Mouse (Mus musculus): ENCODE measurements around the gene Glb1l2. TPM values are rescaled to one million over a fixed set of nuclear protein-coding genes. Genes with fewer than 3 reads are reported as not detected.

The Glb1l2 gene
- 4.5 and 4.7 TPM in 2 replicates for polyA plus RNA-seq (2016; fragmentation: Nextera tagmentation; extraction: Ambion mirVana)

DNA sequence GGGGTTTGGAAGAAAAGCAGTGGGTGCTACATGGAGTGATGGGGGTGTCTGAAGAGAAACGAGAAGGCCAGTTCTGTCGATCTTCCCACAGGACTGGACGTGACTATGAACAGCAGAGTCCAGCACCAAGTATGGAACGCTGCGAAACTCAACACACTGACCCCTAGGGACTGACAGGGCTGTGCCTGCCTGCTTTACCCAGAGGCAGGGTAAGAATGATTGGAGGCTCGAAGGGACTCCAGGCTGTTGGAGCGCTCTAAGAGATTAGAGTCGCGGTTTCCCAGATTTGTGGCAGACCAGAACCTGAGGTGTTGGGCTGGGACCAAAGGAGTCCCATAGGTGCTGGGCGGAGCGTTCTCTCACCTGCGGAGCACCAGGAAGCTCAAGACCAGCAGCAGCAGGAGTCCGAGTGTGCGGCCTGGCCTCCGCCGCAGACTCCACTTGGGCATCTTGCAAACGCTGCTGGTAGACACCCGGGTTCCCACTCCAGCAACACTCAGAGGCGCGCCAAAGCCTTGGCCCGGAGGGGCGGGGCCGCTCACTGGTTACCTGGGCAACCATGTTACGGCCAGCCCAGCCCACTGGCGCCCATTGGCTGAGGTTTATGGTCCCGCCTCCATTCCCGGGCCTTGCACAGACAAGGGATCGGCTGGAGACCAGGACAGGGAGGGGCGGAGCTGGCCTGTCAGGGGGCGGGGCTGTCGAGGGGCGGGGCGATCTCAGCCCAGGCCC, at the start of gene Glb1l2:
Glb1l2 (minus strand) TSS at position 534 of the 732 bp plus-strand sequence.
- 0 out of 2 replicates have a peak, but pooled peaks cover 4% of the 10 kb centered on the region for H3K4me1 ChIP-seq (replicated peaks)
- peak; percentile 100 for ATAC-seq (ENCODE audit: insufficient number of reproducible peaks, insufficient read depth, low FRiP score, low TSS enrichment, low read depth)

DNA sequence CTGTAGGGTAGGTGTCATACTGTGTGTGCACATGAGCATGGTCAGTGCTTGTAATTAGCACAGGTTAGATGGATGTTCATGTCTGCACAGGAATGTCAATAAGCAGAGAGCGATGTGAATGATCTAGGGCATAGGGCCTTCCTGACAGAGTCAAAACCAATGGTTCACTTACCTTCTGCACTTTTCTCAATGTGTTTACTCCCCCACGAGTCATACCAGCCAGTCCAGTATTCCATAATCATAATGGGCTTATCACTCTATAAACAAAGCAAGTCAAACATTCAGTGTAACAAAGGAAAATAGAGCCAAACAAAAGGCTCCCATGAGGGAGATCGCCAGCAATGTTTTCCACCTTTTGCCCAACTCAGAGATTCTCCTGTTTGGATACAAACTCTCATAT, 24.8 kb upstream of the Glb1l2 start:
- Histone ChIP-seq H3K27me3 (no peaks in the 10 kb centered on the region), H3K36me3 (no peaks in the 10 kb centered on the region), H3K27ac (no peak overlapping the region), H3K4me1 (replicated peaks) (no peaks in the 10 kb centered on the region), H3K4me3 (replicated peaks) (no peak overlapping the region), H3K4me2 (no peak overlapping the region), H3K9me3 (no peaks in the 10 kb centered on the region), H3K9ac (replicated peaks) (no peak overlapping the region)
- ATAC-seq (ENCODE audit: insufficient number of reproducible peaks, insufficient read depth, low FRiP score, low TSS enrichment, low read depth), result no peak
- 88% methylated on average over 3 of the region's 3 CpGs for WGBS

More for the DNA sequence above, at the start of gene Glb1l2:
- H3K27me3 ChIP-seq, result no peaks in the 10 kb centered on the region
- H3K9ac ChIP-seq (replicated peaks), result peak within 1 kb of the TSS; percentile 56
- H3K9me3 ChIP-seq, result no peaks in the 10 kb centered on the region
- H3K27ac ChIP-seq, result peak within 1 kb of the TSS; percentile 47; the same call in 1 of the 2 replicates
- WGBS, result 1% methylated on average over 33 of the region's 33 CpGs
- H3K4me3 ChIP-seq (replicated peaks), result peak within 1 kb of the TSS; percentile 50
- peak within 1 kb of the TSS; percentile 78 for H3K4me2 ChIP-seq
- no peaks in the 10 kb centered on the region for H3K36me3 ChIP-seq

DNA sequence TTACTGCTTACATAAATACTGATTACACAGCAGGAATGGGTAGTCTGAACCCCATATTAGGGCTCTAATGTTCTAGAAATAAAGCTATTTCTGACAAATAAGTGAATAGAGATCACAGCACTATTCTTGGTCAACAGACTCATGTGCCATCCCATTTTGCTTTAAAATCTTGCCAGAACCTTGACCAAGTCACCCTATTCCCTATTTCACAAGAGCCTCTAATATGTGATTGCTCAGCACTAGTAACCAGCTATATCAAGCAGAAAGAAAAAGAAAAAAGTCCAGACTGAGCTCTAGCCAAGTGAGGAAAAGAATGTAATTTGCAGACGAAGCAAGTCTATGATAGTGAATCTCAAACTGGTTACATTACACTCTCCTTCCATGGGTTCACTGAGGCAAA, 13.7 kb upstream of the Glb1l2 start:
- WGBS, result 82% methylated on average over 1 of the region's 1 CpGs
- H3K4me3 ChIP-seq (replicated peaks), result no peak overlapping the region
- no peak overlapping the region for H3K9ac ChIP-seq (replicated peaks)
- no peak overlapping the region for H3K4me2 ChIP-seq
- no peaks in the 10 kb centered on the region for H3K9me3 ChIP-seq
- H3K4me1 ChIP-seq (replicated peaks), result no peaks in the 10 kb centered on the region
- H3K36me3 ChIP-seq, result no peaks in the 10 kb centered on the region
- H3K27me3 ChIP-seq, result no peaks in the 10 kb centered on the region
- no peak for ATAC-seq (ENCODE audit: insufficient number of reproducible peaks, insufficient read depth, low FRiP score, low TSS enrichment, low read depth)
- no peak overlapping the region for H3K27ac ChIP-seq

DNA sequence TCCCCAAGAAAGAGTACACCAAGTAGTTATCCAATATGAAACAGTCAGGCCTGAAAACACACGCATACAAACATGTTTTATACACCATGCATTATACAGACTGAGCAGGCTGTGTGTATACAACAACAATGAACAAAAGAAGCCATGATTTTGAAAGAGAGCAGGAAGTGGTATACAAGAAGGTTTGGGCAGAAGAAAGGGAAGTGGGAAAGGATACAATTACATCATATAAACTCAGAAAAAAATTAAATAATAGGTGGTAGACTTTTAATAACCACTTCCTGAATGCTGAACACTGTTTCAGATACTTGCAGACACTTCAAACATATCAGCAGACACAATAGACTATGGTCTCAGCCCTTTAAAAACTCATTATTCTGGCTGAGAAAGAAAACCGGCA, 2.5 kb upstream of the Glb1l2 start:
- 87% methylated on average over 2 of the region's 2 CpGs for WGBS
- H3K27ac ChIP-seq, result no peak overlapping the region
- ATAC-seq (ENCODE audit: insufficient number of reproducible peaks, insufficient read depth, low FRiP score, low TSS enrichment, low read depth), result no peak

DNA sequence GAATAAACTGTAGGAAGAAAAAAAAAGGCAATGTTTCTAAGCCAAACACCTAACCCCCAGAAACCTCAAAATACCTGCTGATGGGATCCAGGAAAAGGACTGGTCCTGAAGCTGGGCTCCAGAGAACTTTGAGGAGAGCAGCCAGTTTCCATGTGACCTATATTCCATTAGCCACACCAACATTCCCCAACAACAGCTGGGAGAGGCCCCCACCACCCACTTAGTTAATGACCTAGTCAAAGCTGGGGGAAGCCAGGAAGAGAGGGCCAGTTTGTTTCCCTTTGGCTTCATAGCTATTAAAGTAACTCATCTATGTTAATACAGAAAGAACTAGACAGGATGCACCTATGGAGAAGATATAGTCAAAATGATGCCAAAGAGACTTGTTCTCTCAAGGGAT, 1.9 kb downstream of the Glb1l2 start:
- Histone ChIP-seq H3K27me3 (no peaks in the 10 kb centered on the region), H3K36me3 (no peaks in the 10 kb centered on the region), H3K9me3 (no peaks in the 10 kb centered on the region), H3K4me3 (replicated peaks) (no peak overlapping the region), H3K4me2 (no peak overlapping the region), H3K27ac (no peak overlapping the region), H3K9ac (replicated peaks) (no peak overlapping the region), H3K4me1 (replicated peaks) (0 out of 2 replicates have a peak, but pooled peaks cover 4% of the 10 kb centered on the region)
- no peak for ATAC-seq (ENCODE audit: insufficient number of reproducible peaks, insufficient read depth, low FRiP score, low TSS enrichment, low read depth)

More for the DNA sequence above, 2.5 kb upstream of the Glb1l2 start:
- H3K9ac ChIP-seq (replicated peaks), result no peak overlapping the region
- no peak overlapping the region for H3K4me2 ChIP-seq
- H3K4me1 ChIP-seq (replicated peaks), result 0 out of 2 replicates have a peak, but pooled peaks cover 4% of the 10 kb centered on the region
- H3K36me3 ChIP-seq, result no peaks in the 10 kb centered on the region
- no peak overlapping the region for H3K4me3 ChIP-seq (replicated peaks)
- no peaks in the 10 kb centered on the region for H3K9me3 ChIP-seq
- no peaks in the 10 kb centered on the region for H3K27me3 ChIP-seq

GRCm38 (mm10) chr9:26800357-26800756, 5.9 kb downstream of the Glb1l2 start:
- Histone ChIP-seq H3K27me3 (no peaks in the 10 kb centered on the region), H3K4me3 (replicated peaks) (no peak overlapping the region), H3K36me3 (no peaks in the 10 kb centered on the region), H3K9ac (replicated peaks) (no peak overlapping the region), H3K4me2 (no peak overlapping the region), H3K4me1 (replicated peaks) (no peaks in the 10 kb centered on the region), H3K9me3 (no peaks in the 10 kb centered on the region), H3K27ac (no peak overlapping the region)
- ATAC-seq (ENCODE audit: insufficient number of reproducible peaks, insufficient read depth, low FRiP score, low TSS enrichment, low read depth), result no peak
- WGBS, result 92% methylated on average over 2 of the region's 2 CpGs

GRCm38 (mm10) chr9:26798731-26799130, 7.5 kb downstream of the Glb1l2 start:
- no peaks in the 10 kb centered on the region for H3K4me1 ChIP-seq (replicated peaks)
- no peaks in the 10 kb centered on the region for H3K27me3 ChIP-seq
- H3K4me2 ChIP-seq, result no peak overlapping the region
- no peak overlapping the region for H3K9ac ChIP-seq (replicated peaks)
- H3K27ac ChIP-seq, result no peak overlapping the region
- no peak overlapping the region for H3K4me3 ChIP-seq (replicated peaks)
- no peaks in the 10 kb centered on the region for H3K9me3 ChIP-seq
- ATAC-seq (ENCODE audit: insufficient number of reproducible peaks, insufficient read depth, low FRiP score, low TSS enrichment, low read depth), result no peak
- WGBS, result 80% methylated on average over 1 of the region's 1 CpGs
- H3K36me3 ChIP-seq, result no peaks in the 10 kb centered on the region

DNA sequence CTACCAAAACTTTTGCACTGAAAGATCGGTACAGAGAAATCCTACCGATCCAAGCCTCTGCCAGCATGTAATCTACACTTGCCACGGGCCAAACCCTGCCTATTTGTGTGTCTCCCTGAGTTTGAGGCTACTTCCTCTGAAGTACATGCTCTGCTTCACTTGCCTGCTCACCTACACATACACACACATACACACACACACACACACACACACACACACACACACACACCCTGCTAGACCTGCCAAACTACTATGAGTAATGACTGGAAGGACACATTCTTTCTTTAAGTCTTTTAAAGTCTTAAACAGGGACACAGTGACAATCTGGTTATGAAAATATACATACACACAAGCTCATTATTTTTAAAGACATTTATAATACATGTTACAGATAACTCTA, 8.1 kb downstream of the Glb1l2 start:
- H3K4me2 ChIP-seq, result no peak overlapping the region
- no peak overlapping the region for H3K27ac ChIP-seq
- H3K4me3 ChIP-seq (replicated peaks), result no peak overlapping the region
- no peaks in the 10 kb centered on the region for H3K36me3 ChIP-seq
- 82% methylated on average over 3 of the region's 3 CpGs for WGBS
- no peak for ATAC-seq (ENCODE audit: insufficient number of reproducible peaks, insufficient read depth, low FRiP score, low TSS enrichment, low read depth)
- no peaks in the 10 kb centered on the region for H3K4me1 ChIP-seq (replicated peaks)
- no peaks in the 10 kb centered on the region for H3K27me3 ChIP-seq
- H3K9me3 ChIP-seq, result no peaks in the 10 kb centered on the region
- H3K9ac ChIP-seq (replicated peaks), result no peak overlapping the region

- Histone ChIP-seq H3K4me2 (no peak overlapping the region), H3K9me3 (no peaks in the 10 kb centered on the region), H3K4me3 (replicated peaks) (no peak overlapping the region), H3K27me3 (no peaks in the 10 kb centered on the region), H3K9ac (replicated peaks) (no peak overlapping the region), H3K4me1 (replicated peaks) (no peaks in the 10 kb centered on the region), H3K27ac (no peak overlapping the region), H3K36me3 (no peaks in the 10 kb centered on the region)
- 77% methylated on average over 3 of the region's 3 CpGs for WGBS
- ATAC-seq (ENCODE audit: insufficient number of reproducible peaks, insufficient read depth, low FRiP score, low TSS enrichment, low read depth), result no peak
Observed at GRCm38 (mm10) chr9:26792829-26793228, 13.4 kb downstream of the Glb1l2 start.

GRCm38 (mm10) chr9:26783414-26783975, 22.8 kb downstream of the Glb1l2 start:
- no peak for ATAC-seq (ENCODE audit: insufficient number of reproducible peaks, insufficient read depth, low FRiP score, low TSS enrichment, low read depth)
- H3K36me3 ChIP-seq, result no peaks in the 10 kb centered on the region
- no peaks in the 10 kb centered on the region for H3K27me3 ChIP-seq
- no peak overlapping the region for H3K4me2 ChIP-seq
- no peak overlapping the region for H3K27ac ChIP-seq
- no peaks in the 10 kb centered on the region for H3K4me1 ChIP-seq (replicated peaks)
- no peak overlapping the region for H3K4me3 ChIP-seq (replicated peaks)
- no peaks in the 10 kb centered on the region for H3K9me3 ChIP-seq
- 63% methylated on average over 7 of the region's 7 CpGs for WGBS
- no peak overlapping the region for H3K9ac ChIP-seq (replicated peaks)

DNA sequence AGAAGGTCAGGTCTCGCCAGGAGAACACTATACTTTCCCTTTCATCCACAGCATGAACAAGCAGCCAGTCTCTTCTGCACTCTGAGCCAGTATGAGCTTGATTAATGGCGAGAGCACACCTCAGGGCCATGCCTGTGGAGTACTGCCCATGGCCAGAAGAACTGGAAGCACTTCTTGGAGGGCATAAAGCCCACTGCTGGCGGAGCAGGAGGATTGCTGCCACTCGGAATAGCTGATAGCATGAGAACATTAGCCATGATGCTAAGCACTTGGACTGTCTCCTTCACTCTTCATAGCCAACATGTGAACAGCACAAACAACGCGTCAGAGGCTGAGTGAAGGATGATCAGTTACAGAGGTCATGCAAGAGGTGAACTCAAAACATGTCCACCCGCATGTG, 27.8 kb downstream of the Glb1l2 start:
- H3K4me2 ChIP-seq, result no peak overlapping the region
- no peaks in the 10 kb centered on the region for H3K27me3 ChIP-seq
- H3K27ac ChIP-seq, result no peak overlapping the region
- H3K4me1 ChIP-seq (replicated peaks), result no peaks in the 10 kb centered on the region
- H3K4me3 ChIP-seq (replicated peaks), result no peak overlapping the region
- no peak for ATAC-seq (ENCODE audit: insufficient number of reproducible peaks, insufficient read depth, low FRiP score, low TSS enrichment, low read depth)
- H3K9me3 ChIP-seq, result no peaks in the 10 kb centered on the region
- no peaks in the 10 kb centered on the region for H3K36me3 ChIP-seq
- 88% methylated on average over 7 of the region's 7 CpGs for WGBS
- H3K9ac ChIP-seq (replicated peaks), result no peak overlapping the region
